Mouse (Mus musculus): Measurements from ENCODE around the gene Rgl3. TPM values are rescaled to one million over a fixed set of nuclear protein-coding genes. Genes with fewer than 3 reads are reported as not detected.

Rgl3 gene
- polyA plus RNA-seq, 1 experiment from 2014 or later = 4.0 TPM

- peaks cover 36% of the 10 kb centered on the region for H3K4me1 ChIP-seq
- peaks cover 38% of the 10 kb centered on the region for H3K36me3 ChIP-seq (replicated peaks)
- DNase-seq (ENCODE audit: low spot score) = peak; percentile 99
- H3K27ac ChIP-seq (replicated peaks) = peak within 1 kb of the TSS; percentile 83
- no peaks in the 10 kb centered on the region for H3K9me3 ChIP-seq
- 6% methylated on average over 57 of the region's 57 CpGs for WGBS
- H3K27me3 ChIP-seq (replicated peaks; ENCODE audit: low read depth, poor library complexity, severe bottlenecking) = peaks cover 5% of the 10 kb centered on the region
- H3K4me3 ChIP-seq = peak within 1 kb of the TSS; percentile 87
Measured at GRCm38 (mm10) chr9:22002194-22003162, 13.2 kb upstream of the Rgl3 start, which contains the start of the genes Ccdc151 and Prkcsh. Gene Ccdc151, minus strand, starts transcription at chr9:22002634. Gene Prkcsh, plus strand, starts transcription at chr9:22002806.

- Histone ChIP-seq H3K27ac (replicated peaks) (no peak overlapping the region), H3K27me3 (replicated peaks; ENCODE audit: low read depth, poor library complexity, severe bottlenecking) (peaks cover 13% of the 10 kb centered on the region), H3K4me3 (peak overlapping the region; percentile 87; the same call in 1 of the 2 replicates), H3K9me3 (no peaks in the 10 kb centered on the region), H3K36me3 (replicated peaks) (peaks cover 30% of the 10 kb centered on the region), H3K4me1 (peaks cover 28% of the 10 kb centered on the region)
- no peak for DNase-seq (ENCODE audit: low spot score)
- 89% methylated on average over 4 of the region's 4 CpGs for WGBS
Measured at GRCm38 (mm10) chr9:22001633-22002032, 12.4 kb upstream of the Rgl3 start.

- Histone ChIP-seq H3K4me3 (no peak overlapping the region), H3K27me3 (replicated peaks; ENCODE audit: low read depth, poor library complexity, severe bottlenecking) (peaks cover 13% of the 10 kb centered on the region), H3K27ac (replicated peaks) (no peak overlapping the region), H3K4me1 (peaks cover 28% of the 10 kb centered on the region), H3K9me3 (no peaks in the 10 kb centered on the region), H3K36me3 (replicated peaks) (peaks cover 16% of the 10 kb centered on the region)
- no peak for DNase-seq (ENCODE audit: low spot score)
- WGBS = 94% methylated on average over 6 of the region's 6 CpGs
Measured at GRCm38 (mm10) chr9:22000296-22000695, 11.1 kb upstream of the Rgl3 start.

- Histone ChIP-seq H3K9me3 (no peaks in the 10 kb centered on the region), H3K27me3 (replicated peaks; ENCODE audit: low read depth, poor library complexity, severe bottlenecking) (peaks cover 35% of the 10 kb centered on the region), H3K4me3 (no peak overlapping the region), H3K36me3 (replicated peaks) (no peaks in the 10 kb centered on the region), H3K4me1 (no peaks in the 10 kb centered on the region), H3K27ac (replicated peaks) (no peak overlapping the region)
- no peak for DNase-seq (ENCODE audit: low spot score)
- WGBS = 90% methylated on average over 3 of the region's 3 CpGs
Measured at GRCm38 (mm10) chr9:21996178-21996867, 7.1 kb upstream of the Rgl3 start.

- Histone ChIP-seq H3K9me3 (no peaks in the 10 kb centered on the region), H3K36me3 (replicated peaks) (no peaks in the 10 kb centered on the region), H3K4me3 (no peak overlapping the region), H3K27ac (replicated peaks) (no peak overlapping the region), H3K4me1 (peaks cover 28% of the 10 kb centered on the region), H3K27me3 (replicated peaks; ENCODE audit: low read depth, poor library complexity, severe bottlenecking) (peaks cover 69% of the 10 kb centered on the region)
- 78% methylated on average over 4 of the region's 4 CpGs for WGBS
- DNase-seq (ENCODE audit: low spot score) = no peak
Measured at GRCm38 (mm10) chr9:21992227-21992626, 3.0 kb upstream of the Rgl3 start.

GRCm38 (mm10) chr9:21988421-21989101 is 685 bp downstream of the Rgl3 start:
- H3K27ac ChIP-seq (replicated peaks) = 0 out of 2 replicates have a peak overlapping the region, but pooled peaks have one; percentile 26
- no peaks in the 10 kb centered on the region for H3K9me3 ChIP-seq
- peaks cover 28% of the 10 kb centered on the region for H3K4me1 ChIP-seq
- 1% methylated on average over 32 of the region's 32 CpGs for WGBS
- peak overlapping the region; percentile 66 for H3K4me3 ChIP-seq
- DNase-seq (ENCODE audit: low spot score) = peak; percentile 55
- H3K27me3 ChIP-seq (replicated peaks; ENCODE audit: low read depth, poor library complexity, severe bottlenecking) = peaks cover 100% of the 10 kb centered on the region
- H3K36me3 ChIP-seq (replicated peaks) = no peaks in the 10 kb centered on the region

- WGBS = 7% methylated on average over 36 of the region's 36 CpGs
- H3K4me3 ChIP-seq = peak overlapping the region; percentile 66
- peaks cover 28% of the 10 kb centered on the region for H3K4me1 ChIP-seq
- no peaks in the 10 kb centered on the region for H3K36me3 ChIP-seq (replicated peaks)
- DNase-seq (ENCODE audit: low spot score) = no peak
- no peak overlapping the region for H3K27ac ChIP-seq (replicated peaks)
- H3K27me3 ChIP-seq (replicated peaks; ENCODE audit: low read depth, poor library complexity, severe bottlenecking) = peaks cover 98% of the 10 kb centered on the region
- H3K9me3 ChIP-seq = no peaks in the 10 kb centered on the region
Measured at GRCm38 (mm10) chr9:21987592-21988342, 1.5 kb downstream of the Rgl3 start.

- WGBS = 23% methylated on average over 3 of the region's 3 CpGs
- Histone ChIP-seq H3K9me3 (no peaks in the 10 kb centered on the region), H3K27me3 (replicated peaks; ENCODE audit: low read depth, poor library complexity, severe bottlenecking) (peaks cover 70% of the 10 kb centered on the region), H3K4me1 (peaks cover 12% of the 10 kb centered on the region), H3K36me3 (replicated peaks) (0 out of 2 replicates have a peak, but pooled peaks cover 3% of the 10 kb centered on the region), H3K4me3 (no peak overlapping the region), H3K27ac (replicated peaks) (no peak overlapping the region)
- no peak for DNase-seq (ENCODE audit: low spot score)
Measured at GRCm38 (mm10) chr9:21983911-21984310, 5.3 kb downstream of the Rgl3 start.

GRCm38 (mm10) chr9:21978398-21979128 is 10.7 kb downstream of the Rgl3 start:
- no peak for DNase-seq (ENCODE audit: low spot score)
- no peak overlapping the region for H3K27ac ChIP-seq (replicated peaks)
- H3K27me3 ChIP-seq (replicated peaks; ENCODE audit: low read depth, poor library complexity, severe bottlenecking) = peaks cover 17% of the 10 kb centered on the region
- WGBS = 93% methylated on average over 4 of the region's 4 CpGs
- H3K36me3 ChIP-seq (replicated peaks) = peaks cover 3% of the 10 kb centered on the region; the same call in 1 of the 2 replicates
- H3K4me3 ChIP-seq = no peak overlapping the region
- 0 out of 2 replicates have a peak, but pooled peaks cover 4% of the 10 kb centered on the region for H3K4me1 ChIP-seq
- no peaks in the 10 kb centered on the region for H3K9me3 ChIP-seq

GRCm38 (mm10) chr9:21977972-21978371 is 11.3 kb downstream of the Rgl3 start:
- H3K9me3 ChIP-seq = no peaks in the 10 kb centered on the region
- H3K4me1 ChIP-seq = 0 out of 2 replicates have a peak, but pooled peaks cover 4% of the 10 kb centered on the region
- peaks cover 3% of the 10 kb centered on the region; the same call in 1 of the 2 replicates for H3K36me3 ChIP-seq (replicated peaks)
- DNase-seq (ENCODE audit: low spot score) = peak; percentile 47
- no peak overlapping the region for H3K27ac ChIP-seq (replicated peaks)
- H3K27me3 ChIP-seq (replicated peaks; ENCODE audit: low read depth, poor library complexity, severe bottlenecking) = peaks cover 12% of the 10 kb centered on the region
- no peak overlapping the region for H3K4me3 ChIP-seq
- 25% methylated on average over 2 of the region's 2 CpGs for WGBS

GRCm38 (mm10) chr9:21977331-21977730 is 11.9 kb downstream of the Rgl3 start:
- 90% methylated on average over 5 of the region's 5 CpGs for WGBS
- Histone ChIP-seq H3K27me3 (replicated peaks; ENCODE audit: low read depth, poor library complexity, severe bottlenecking) (peaks cover 11% of the 10 kb centered on the region), H3K4me3 (no peak overlapping the region), H3K36me3 (replicated peaks) (peaks cover 3% of the 10 kb centered on the region; the same call in 1 of the 2 replicates), H3K4me1 (0 out of 2 replicates have a peak, but pooled peaks cover 4% of the 10 kb centered on the region), H3K9me3 (no peaks in the 10 kb centered on the region), H3K27ac (replicated peaks) (no peak overlapping the region)
- no peak for DNase-seq (ENCODE audit: low spot score)

All from embryonic facial prominence, embryonic 10.5 days (tissue).